Mouse (Mus musculus) forebrain, embryonic 12.5 days (tissue): Measurements from ENCODE around the gene Fat1. TPM values are rescaled to one million over a fixed set of nuclear protein-coding genes. Genes with fewer than 3 reads are reported as not detected.

ENCODE experiments used
- polyA plus RNA-seq: library from polyadenylated mRNA; unstranded; fragments of >200 nt; fragmentation: Nextera tagmentation; extraction: Ambion mirVana; gene quantifications from 2 replicates; pipeline ENCODE4 v1.2.1, GENCODE M21; 2016

Fat1 gene
- polyA plus RNA-seq, 1 experiment from 2014 or later = 22.2 TPM

Other genes with a start within 250 kb of the Fat1 start
- 0.11 TPM in 1 of 2 replicates, not detected in the other for gene Mtnr1a, start 133.7 kb downstream of the Fat1 start, polyA plus RNA-seq